Mouse (Mus musculus) stomach, postnatal 0 days (tissue): ENCODE measurements around the gene Trcg1. TPM values are rescaled to one million over a fixed set of nuclear protein-coding genes. Genes with fewer than 3 reads are reported as not detected.
"Not testable (repeated sequence)": the region's sequence is repeated elsewhere in the genome, so short reads cannot be mapped to it uniquely, and the experiment has no call there.

Experiments
- ATAC-seq: fragments of 200-750 bp; cut with Nextera tagmentation; 2 replicates; pipeline ENCODE4 v1.8.0; 2017; ENCODE audit not compliant: low FRiP score, low TSS enrichment
- DNase-seq: peaks from one replicate; pipeline ENCODE4 v3.0.0-alpha.2; 2016; ENCODE audit warnings: low spot score
- H3K27ac ChIP-seq: fragments of 300-500 bp; sonication (generic); replicated peaks from 2 replicates; pipeline ENCODE4 v1.5.1; 2014; ENCODE audit warnings: mild to moderate bottlenecking, control low read depth
- H3K27me3 ChIP-seq: fragments of 300-500 bp; sonication (generic); 2 replicates; pipeline ENCODE4 v1.6.1; 2014; ENCODE audit warnings: low read length; ENCODE audit not compliant: control insufficient read depth, insufficient read depth
- H3K36me3 ChIP-seq: fragments of 300-500 bp; sonication (generic); 2 replicates; pipeline ENCODE4 v1.6.1; 2014; ENCODE audit warnings: low read length, mixed read lengths; ENCODE audit not compliant: control insufficient read depth, insufficient read depth
- H3K4me1 ChIP-seq: fragments of 300-500 bp; sonication (generic); replicated peaks from 2 replicates; pipeline ENCODE4 v1.6.1; 2014; ENCODE audit warnings: antibody characterized with exemption; ENCODE audit not compliant: control insufficient read depth, insufficient read depth
- H3K4me2 ChIP-seq: fragments of 300-500 bp; sonication (generic); replicated peaks from 2 replicates; pipeline ENCODE4 v1.6.1; 2014; ENCODE audit warnings: low read depth, mild to moderate bottlenecking, control low read depth, moderate library complexity
- H3K4me3 ChIP-seq: fragments of 300-500 bp; sonication (generic); 2 replicates; pipeline ENCODE4 v1.5.1; 2014; ENCODE audit warnings: low read depth, low read length, control low read depth
- H3K9ac ChIP-seq: fragments of 300-500 bp; sonication (generic); 2 replicates; pipeline ENCODE4 v1.6.1; 2014; ENCODE audit warnings: mild to moderate bottlenecking, low read length, control low read depth, mixed read lengths
- H3K9me3 ChIP-seq: fragments of 300-500 bp; sonication (generic); 2 replicates; pipeline ENCODE4 v1.6.1; 2016; ENCODE audit warnings: low read length; ENCODE audit not compliant: control insufficient read depth
- CTCF ChIP-seq: IDR thresholded peaks from 2 replicates; pipeline ENCODE4 v1.5.1; 2016; ENCODE audit warnings: antibody characterized with exemption, low read depth, mild to moderate bottlenecking, moderate library complexity
- EP300 ChIP-seq: optimal IDR thresholded peaks from 2 replicates; pipeline ENCODE3; 2016; ENCODE audit warnings: antibody characterized with exemption
- WGBS: fragments of 180-500 bp; shearing (Covaris S2); extraction: QIAGEN DNeasy Blood & Tissue Kit; methylation state at CpG from one replicate; pipeline ENCODE4 v1.1.7; 2014; 5-methylcytosine and 5-hydroxymethylcytosine counted together
- polyA plus RNA-seq: library from polyadenylated mRNA; unstranded; fragments of >200 nt; fragmentation: Nextera tagmentation; extraction: Ambion mirVana; gene quantifications from 2 replicates; pipeline ENCODE4 v1.2.1, GENCODE M21; 2015

The Trcg1 gene
- 0.05 TPM in 1 of 2 replicates, not detected in the other for polyA plus RNA-seq

- Histone ChIP-seq H3K36me3 (no peaks in the 10 kb centered on the region), H3K27me3 (no peaks in the 10 kb centered on the region), H3K27ac (no peak within 1 kb of the TSS), H3K9ac (no peak within 1 kb of the TSS), H3K9me3 (no peaks in the 10 kb centered on the region), H3K4me1 (no peaks in the 10 kb centered on the region), H3K4me2 (no peak within 1 kb of the TSS), H3K4me3 (no peak within 1 kb of the TSS)
- ATAC-seq (no peak), DNase-seq (no peak)
- TF ChIP-seq CTCF, result no peak
- no peak for TF ChIP-seq EP300
- 89% methylated on average over 2 of the region's 2 CpGs for WGBS
Measured at GRCm38 (mm10) chr9:57236256-57236655, at the start of gene Trcg1. Trcg1 (plus strand) TSS chr9:57236556.

- Histone ChIP-seq H3K4me3 (no peak overlapping the region), H3K36me3 (no peaks in the 10 kb centered on the region), H3K27me3 (no peaks in the 10 kb centered on the region), H3K27ac (no peak overlapping the region), H3K9me3 (no peaks in the 10 kb centered on the region), H3K9ac (no peak overlapping the region), H3K4me2 (no peak overlapping the region), H3K4me1 (no peaks in the 10 kb centered on the region)
- ATAC-seq (no peak), DNase-seq (no peak)
- no peak for TF ChIP-seq CTCF
- no peak for TF ChIP-seq EP300
- 39% methylated on average over 3 of the region's 3 CpGs for WGBS
Measured at GRCm38 (mm10) chr9:57196708-57197107, 39.6 kb upstream of the Trcg1 start.

GRCm38 (mm10) chr9:57197414-57197813, 38.9 kb upstream of the Trcg1 start:
- H3K4me2 ChIP-seq, result no peak overlapping the region
- H3K9ac ChIP-seq, result no peak overlapping the region
- H3K27me3 ChIP-seq, result no peaks in the 10 kb centered on the region
- 67% methylated on average over 8 of the region's 8 CpGs for WGBS
- no peaks in the 10 kb centered on the region for H3K36me3 ChIP-seq
- TF ChIP-seq EP300 (no peak), CTCF (no peak)
- H3K4me3 ChIP-seq, result no peak overlapping the region
- ATAC-seq, result no peak
- H3K27ac ChIP-seq, result no peak overlapping the region
- no peaks in the 10 kb centered on the region for H3K4me1 ChIP-seq
- no peak for DNase-seq
- H3K9me3 ChIP-seq, result no peaks in the 10 kb centered on the region

- Histone ChIP-seq H3K27me3 (no peaks in the 10 kb centered on the region), H3K36me3 (no peaks in the 10 kb centered on the region), H3K4me3 (no peak overlapping the region), H3K9me3 (no peaks in the 10 kb centered on the region), H3K4me1 (no peaks in the 10 kb centered on the region), H3K9ac (no peak overlapping the region), H3K27ac (no peak overlapping the region), H3K4me2 (no peak overlapping the region)
- TF ChIP-seq CTCF, result no peak
- no peak for DNase-seq
- ATAC-seq, result no peak
- WGBS, result 76% methylated on average over 7 of the region's 7 CpGs
Measured at GRCm38 (mm10) chr9:57202981-57203380, 33.4 kb upstream of the Trcg1 start.

- not testable (repeated sequence) for H3K4me3 ChIP-seq, H3K27ac ChIP-seq, H3K9ac ChIP-seq, ATAC-seq, H3K4me1 ChIP-seq, H3K9me3 ChIP-seq, H3K36me3 ChIP-seq, H3K4me2 ChIP-seq, DNase-seq, H3K27me3 ChIP-seq
- 42% methylated on average over 13 of the region's 13 CpGs for WGBS
Measured at GRCm38 (mm10) chr9:57203571-57203970, 32.8 kb upstream of the Trcg1 start.

- Histone ChIP-seq H3K27me3 (no peaks in the 10 kb centered on the region), H3K4me3 (no peak overlapping the region), H3K27ac (no peak overlapping the region), H3K9ac (no peak overlapping the region), H3K4me1 (no peaks in the 10 kb centered on the region), H3K4me2 (no peak overlapping the region), H3K9me3 (no peaks in the 10 kb centered on the region), H3K36me3 (no peaks in the 10 kb centered on the region)
- DNase-seq (no peak), ATAC-seq (no peak)
- 50% methylated on average over 2 of the region's 2 CpGs for WGBS
- TF ChIP-seq CTCF (no peak), EP300 (no peak)
Measured at GRCm38 (mm10) chr9:57206896-57207295, 29.5 kb upstream of the Trcg1 start.
